Mouse (Mus musculus): Measurements from ENCODE around the gene Fam71f1.
A peak's percentile ranks its signal among the peaks of the same experiment; 100 is the strongest.

Fam71f1 gene

DNA sequence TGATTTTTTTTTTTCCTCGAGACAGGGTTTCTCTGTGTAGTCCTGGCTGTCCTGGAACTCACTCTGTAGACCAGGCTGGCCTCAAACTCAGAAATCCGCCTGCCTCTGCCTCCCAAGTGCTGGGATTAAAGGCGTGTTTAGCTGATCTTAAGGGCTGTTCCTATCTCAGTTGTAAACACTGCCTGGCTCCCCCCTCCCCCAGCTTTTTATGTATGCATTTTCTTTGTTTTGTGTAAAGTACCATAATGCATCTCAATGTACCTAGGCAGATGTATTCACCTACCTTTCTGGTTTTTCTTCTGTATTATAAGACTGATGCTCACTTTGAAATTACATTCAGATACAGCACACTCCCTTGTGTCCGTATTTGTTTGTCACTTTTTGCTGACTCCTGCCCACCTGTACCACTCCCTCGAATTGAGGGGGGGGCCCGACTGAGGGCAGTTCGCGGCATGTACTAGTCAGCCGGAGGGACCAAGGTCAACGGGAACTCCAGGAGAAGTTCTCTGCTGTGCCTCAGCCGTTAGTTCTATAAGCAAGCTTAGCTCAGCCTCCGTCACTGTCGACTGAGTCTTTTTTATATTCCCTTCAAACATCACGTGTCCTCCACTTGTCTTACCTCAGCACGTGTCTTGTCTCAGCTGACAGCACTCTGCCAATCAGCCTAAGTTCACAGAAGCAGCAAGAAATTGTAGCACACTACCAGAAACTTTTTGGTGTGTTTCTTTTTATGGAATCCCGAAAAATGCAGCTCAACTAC is 9.9 kb upstream of the Fam71f1 start:
- TF ChIP-seq GATA4 (IDR thresholded peaks at IDR 0.05; ENCODE audit: insufficient replicate concordance, low read length): no peak

DNA sequence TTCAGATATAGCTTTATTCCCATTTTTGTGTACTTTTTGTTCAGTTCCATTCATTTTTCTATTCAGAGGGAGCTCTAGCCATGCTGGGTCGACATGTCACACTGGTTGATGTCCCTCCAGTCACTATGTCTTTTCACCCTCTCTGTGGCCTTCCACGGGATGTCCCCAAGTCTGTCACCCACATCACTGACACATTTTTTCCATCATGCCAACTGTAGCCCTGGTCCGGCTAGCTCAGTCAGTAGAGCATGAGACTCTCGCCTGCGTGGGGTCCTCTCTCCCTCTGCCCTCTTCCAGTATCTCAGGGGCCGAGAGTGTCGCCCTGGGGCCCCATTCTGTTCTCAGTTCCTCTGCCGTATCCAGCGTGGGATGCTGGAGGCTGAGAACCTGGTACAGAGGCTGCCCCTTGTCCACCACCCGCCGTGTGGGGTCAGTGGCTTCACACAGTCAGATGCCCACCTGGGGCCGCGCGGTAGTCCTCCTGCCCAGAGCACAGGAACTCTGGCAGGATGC is 5.2 kb upstream of the Fam71f1 start:
- no peak for TF ChIP-seq GATA4 (IDR thresholded peaks at IDR 0.05; ENCODE audit: insufficient replicate concordance, low read length)

DNA sequence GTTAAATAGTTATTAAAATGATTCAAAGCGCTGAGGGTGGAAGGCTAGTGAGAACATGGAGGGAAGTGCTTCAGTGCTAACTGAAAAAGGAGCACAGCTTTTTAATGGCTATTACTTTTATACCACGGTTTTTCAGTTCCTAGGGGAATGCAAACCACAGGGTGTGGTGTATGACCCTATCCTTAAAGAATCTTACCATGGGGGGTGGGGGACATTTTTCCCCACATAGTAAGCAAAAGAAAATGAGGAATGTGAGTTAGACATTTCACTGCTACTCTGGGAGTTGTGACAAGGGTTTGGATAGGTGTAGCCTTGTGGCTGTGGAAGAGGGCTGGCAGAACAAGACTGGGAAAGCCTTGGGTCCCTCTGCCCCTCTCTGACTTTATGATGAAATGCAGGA is 1.7 kb upstream of the Fam71f1 start:
- no peak for TF ChIP-seq GATA4 (IDR thresholded peaks at IDR 0.05; ENCODE audit: insufficient replicate concordance, low read length)

DNA sequence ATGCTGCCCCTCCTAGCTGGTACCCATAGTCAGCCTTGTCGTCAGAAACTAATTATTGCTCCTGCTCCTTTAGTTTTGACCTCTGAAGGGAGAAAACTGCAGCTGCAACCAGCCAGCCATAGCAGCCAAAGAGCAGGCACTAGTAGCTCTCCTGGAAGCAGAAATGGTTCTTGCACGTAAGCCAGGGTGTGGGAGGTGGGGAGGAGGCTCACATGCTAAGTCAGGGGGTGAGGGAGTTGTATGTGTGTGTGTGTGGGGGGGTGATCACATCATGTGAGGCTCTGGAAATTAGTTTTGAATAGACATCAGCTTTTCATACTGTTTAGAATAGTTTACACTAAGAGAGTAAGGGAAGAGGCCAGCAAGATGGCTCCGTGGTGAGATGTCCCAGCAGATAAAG is 999 bp upstream of the Fam71f1 start:
- no peak for TF ChIP-seq GATA4 (IDR thresholded peaks at IDR 0.05; ENCODE audit: insufficient replicate concordance, low read length)

DNA sequence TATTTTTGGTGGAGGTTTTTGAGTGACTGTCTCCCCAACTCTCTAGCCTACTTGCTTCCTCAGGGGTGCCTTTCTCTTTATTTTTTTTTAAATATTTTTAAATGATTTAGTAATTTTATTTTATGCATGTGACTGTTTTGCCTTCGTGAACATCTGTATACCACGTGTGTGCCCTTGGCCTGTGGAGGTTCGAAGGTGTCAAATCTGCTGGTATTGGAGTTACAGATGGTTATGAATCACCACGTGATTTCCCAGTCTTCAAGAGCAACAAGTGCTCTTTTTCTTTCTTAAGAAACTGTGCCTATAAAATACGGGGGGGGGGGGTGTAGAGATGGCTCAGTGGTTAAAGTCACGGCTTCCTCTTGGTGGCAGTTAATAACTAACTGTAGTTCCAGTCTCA is 2.6 kb downstream of the Fam71f1 start:
- no peak for TF ChIP-seq GATA4 (IDR thresholded peaks at IDR 0.05; ENCODE audit: insufficient replicate concordance, low read length)

DNA sequence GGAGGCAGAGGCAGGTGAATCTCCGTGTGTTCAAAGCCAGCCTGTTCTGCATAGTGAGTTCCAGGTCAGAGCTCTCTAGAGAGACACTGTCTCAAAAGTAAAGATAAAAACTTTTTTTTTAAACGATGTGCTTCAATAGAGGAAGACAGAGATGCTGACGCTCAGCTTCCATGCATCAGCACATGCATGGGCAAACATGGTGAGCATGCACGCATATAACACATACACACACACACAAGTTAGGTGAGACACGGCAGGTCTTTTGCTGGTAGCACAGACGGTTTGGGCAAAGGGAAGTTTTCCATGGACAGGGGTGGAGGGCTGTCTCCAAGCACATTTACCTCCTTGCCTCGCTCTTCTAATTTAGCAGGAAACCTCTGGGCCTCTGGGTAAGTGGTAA is 3.2 kb downstream of the Fam71f1 start:
- no peak for TF ChIP-seq GATA4 (IDR thresholded peaks at IDR 0.05; ENCODE audit: insufficient replicate concordance, low read length)

DNA sequence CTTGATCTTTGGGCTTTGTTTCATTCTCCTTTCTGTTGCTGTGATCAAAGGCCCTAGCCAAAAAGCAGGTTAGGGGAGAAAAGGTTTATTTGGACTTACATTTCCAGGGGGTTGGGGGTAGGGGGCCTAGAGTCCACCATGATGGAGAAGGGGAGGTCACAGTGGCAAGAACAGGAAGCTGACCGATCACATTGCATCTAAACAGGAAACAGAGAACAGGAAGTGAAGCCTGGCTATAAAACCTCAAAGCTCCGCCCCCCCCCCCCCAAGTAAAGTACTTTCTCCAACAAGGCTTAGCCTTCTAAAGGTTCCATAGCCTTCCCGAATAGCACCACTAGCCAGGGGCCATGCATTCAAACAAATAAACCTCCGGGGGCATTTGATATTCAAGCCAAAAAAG is 3.8 kb downstream of the Fam71f1 start:
- no peak for TF ChIP-seq GATA4 (IDR thresholded peaks at IDR 0.05; ENCODE audit: insufficient replicate concordance, low read length)

DNA sequence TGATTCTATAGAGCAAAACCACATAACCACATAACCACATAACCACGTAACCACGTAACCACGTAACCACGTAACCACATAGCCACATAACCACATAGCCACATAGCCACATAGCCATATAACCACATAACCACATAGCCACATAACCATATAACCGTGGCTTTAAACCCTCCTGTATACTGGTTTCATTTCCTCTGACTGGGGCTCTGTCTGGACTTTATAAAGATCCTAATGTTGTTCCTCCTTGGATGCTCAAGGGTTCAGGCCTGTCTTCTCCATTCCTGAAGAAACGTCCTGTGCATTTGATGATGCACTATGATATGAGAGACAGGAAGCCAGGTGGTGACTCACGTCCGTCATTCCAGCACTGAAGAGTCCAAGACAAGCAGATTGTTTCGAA is 8.0 kb downstream of the Fam71f1 start:
- no peak for TF ChIP-seq GATA4 (IDR thresholded peaks at IDR 0.05; ENCODE audit: insufficient replicate concordance, low read length)

DNA sequence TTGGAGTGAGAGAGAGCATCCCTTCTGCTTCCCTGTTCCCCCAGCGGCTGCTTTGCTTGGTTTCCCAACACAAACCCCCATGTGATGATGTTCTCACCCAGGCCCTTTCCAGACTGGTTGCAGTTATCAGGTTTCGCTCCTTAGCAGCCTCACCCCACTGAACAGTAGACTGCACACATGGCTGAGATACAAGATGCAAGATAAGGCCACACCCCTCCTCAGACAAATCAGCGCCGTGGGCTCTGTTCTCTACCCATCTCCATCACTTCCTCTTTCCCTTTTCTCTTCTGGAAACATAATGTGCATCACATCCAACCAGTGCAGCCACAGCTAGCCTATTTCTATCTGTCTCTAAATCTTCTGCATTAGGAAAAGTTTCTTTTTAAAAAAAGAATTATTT is 10.6 kb downstream of the Fam71f1 start:
- no peak for TF ChIP-seq GATA4 (IDR thresholded peaks at IDR 0.05; ENCODE audit: insufficient replicate concordance, low read length)

DNA sequence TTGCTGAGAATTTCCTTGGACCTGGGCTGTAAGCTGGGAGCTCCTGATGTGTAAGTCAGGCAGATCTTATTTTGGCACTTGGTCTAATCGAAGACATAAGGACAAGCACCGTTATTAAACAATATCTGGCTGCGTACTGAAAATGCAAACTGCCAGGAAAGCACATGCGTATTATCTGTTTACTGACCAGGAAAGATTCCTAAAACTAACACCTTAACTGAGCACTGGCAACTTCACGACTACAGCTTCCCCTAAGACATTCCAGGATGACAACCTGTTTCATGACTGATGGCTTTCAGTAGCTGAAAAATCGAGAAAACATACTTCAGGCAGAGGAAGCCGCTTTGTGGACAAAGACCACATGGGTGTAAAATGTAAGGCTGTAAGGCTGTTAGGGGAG is 28.2 kb downstream of the Fam71f1 start:
- no peak for TF ChIP-seq GATA4 (IDR thresholded peaks at IDR 0.05; ENCODE audit: insufficient replicate concordance, low read length)

DNA sequence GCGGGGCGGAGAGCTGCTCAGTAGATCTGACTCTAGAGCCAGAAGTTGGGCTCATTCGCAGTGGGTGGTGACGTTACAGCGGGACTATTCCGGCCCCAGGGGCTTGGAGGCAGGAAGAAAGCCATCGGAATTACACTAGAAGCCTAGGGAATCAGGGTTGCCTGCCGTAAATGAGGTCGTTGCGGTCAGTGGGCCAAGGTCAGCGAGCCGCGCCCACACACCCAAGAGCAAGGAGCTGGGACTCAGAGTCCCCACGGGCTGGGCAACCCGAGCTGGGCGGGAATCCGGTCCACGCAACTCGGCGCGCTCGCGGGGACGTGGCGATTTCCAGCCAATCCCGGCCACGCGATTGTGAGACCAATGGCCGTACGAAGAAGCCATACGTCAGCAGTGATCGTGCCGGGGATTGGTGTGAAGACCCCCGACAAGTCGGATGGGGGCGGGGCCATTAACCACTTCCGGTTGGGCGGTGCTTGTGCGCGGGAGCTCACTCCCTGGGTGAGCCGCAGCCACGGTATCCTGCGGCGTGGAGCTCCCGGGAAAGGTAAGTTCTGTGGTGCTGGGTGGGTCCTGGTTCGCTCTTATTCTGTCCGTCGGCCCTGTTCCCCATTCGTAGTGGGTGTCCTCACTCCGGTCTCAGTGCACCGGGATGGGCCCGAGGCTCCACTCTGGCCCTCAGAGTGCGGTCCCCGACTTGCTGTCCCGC is 28.9 kb downstream of the Fam71f1 start, which contains the start of gene Calu:
Calu (plus strand) TSS at position 405 of the 706 bp plus-strand sequence.
- peak; percentile 11; the same call in 1 of the 2 replicates for TF ChIP-seq GATA4 (IDR thresholded peaks at IDR 0.05; ENCODE audit: insufficient replicate concordance, low read length)

DNA sequence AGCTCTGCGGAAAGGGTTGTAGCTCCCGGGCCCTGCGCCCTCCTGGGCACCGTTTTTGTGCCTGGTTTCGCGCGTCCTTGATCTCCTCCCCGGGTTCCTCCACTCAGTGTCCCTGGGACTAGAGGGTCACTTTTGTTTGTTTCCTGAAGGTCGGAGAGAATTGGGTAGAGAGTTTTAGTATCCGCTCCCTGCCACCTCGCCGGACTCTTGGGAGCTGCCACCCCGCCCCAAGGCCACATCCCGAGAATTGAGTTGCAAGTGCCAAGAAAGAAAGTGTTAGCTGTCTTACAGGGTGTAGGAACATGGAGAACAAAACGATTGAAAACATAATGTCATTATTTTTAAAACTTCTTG is 29.4 kb downstream of the Fam71f1 start:
- no peak for TF ChIP-seq GATA4 (IDR thresholded peaks at IDR 0.05; ENCODE audit: insufficient replicate concordance, low read length)

DNA sequence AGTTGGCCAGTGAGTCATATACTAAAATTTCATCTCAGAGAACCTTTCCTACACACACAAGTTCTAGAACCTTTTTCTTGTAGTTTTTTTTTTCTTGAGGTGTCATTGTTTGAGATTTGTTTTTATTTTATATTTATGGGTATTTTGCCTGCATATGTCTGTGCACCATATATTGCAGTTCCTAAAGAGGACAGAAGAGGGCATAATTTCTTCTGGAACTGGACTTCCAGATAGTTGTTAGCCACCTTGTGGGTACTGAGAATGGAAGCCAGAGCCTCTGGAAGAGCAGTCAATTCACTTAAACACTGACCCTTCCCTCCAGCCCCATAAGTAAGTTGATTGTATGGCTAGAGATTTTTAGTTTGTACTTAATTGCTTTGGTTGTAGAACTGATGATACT is 32.7 kb downstream of the Fam71f1 start:
- no peak for TF ChIP-seq GATA4 (IDR thresholded peaks at IDR 0.05; ENCODE audit: insufficient replicate concordance, low read length)

DNA sequence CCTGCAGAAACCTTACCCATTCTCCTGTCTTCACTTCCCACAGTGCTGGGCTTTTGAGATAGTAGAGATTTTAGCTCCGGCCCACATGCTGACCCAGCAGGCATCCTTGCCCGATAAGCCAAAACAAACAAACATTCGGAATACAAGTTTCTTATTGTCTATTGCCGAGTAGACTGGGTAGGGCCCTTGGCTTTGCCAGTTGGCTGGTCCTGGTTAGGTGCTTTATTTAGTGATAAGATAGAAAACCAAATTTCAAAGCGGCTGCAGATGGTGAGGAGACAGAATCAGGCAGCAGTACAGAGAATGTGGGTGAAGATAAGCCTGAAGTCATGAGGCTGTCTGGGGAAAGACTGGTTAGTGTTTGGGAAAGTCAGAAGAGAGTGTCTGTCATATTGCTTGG is 33.9 kb downstream of the Fam71f1 start:
- TF ChIP-seq GATA4 (IDR thresholded peaks at IDR 0.05; ENCODE audit: insufficient replicate concordance, low read length): no peak

DNA sequence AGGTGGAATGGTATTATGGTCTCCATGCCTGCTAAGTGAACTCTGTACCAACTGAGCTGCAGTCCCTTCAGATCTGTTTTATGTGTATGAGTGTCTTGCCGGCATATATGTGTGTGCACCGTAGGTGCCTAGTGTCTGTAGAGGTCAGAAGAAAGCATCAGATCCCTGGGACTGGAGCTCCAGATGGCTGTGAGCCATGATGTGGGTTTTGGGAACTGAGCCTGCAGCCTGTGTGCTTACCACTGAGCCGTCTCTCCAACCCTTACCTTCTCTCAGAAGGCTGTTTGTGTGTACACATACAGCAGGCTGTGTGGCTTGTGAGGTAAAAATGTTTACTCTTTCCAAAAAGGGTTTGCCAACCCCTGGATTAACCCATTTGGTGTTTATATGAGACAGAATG is 40.4 kb downstream of the Fam71f1 start:
- TF ChIP-seq GATA4 (IDR thresholded peaks at IDR 0.05; ENCODE audit: insufficient replicate concordance, low read length): no peak

DNA sequence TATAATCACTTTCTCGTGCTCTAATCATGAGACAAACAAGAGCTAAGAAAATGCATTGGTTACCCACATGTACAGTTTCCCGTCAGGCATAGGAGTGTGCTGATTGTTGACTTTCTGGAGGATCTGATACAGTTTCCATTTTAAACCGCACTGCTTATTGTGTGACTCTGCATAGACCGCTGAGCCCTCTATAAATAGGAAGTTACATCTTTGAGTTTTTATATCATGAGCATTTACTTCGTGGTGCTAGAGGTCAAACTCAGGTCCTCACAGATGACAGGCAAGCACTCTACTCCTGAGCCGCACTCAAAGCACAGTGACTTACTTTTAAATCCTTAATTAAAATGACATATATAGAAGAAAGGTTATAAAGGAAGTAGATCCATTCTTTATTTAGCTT is 41.3 kb downstream of the Fam71f1 start:
- no peak for TF ChIP-seq GATA4 (IDR thresholded peaks at IDR 0.05; ENCODE audit: insufficient replicate concordance, low read length)

Measured in liver, adult (tissue).